Mouse (Mus musculus): ENCODE measurements at regions not wholly inside any gene's neighbourhood (a gene's known extent, or its start where the extent isn't known, plus 50 kb on each side); places are given as distances from the start of the nearest gene placed in this dataset.

GRCm38 (mm10) chr1:193544804-193545203, 174.7 kb upstream of the Camk1g start:
- no peak for DNase-seq (ENCODE audit: extremely low spot score in 1 of 2, low spot score in 2 of 2)
- intact Hi-C loops (cut with DNase I) = no loop called here

DNA sequence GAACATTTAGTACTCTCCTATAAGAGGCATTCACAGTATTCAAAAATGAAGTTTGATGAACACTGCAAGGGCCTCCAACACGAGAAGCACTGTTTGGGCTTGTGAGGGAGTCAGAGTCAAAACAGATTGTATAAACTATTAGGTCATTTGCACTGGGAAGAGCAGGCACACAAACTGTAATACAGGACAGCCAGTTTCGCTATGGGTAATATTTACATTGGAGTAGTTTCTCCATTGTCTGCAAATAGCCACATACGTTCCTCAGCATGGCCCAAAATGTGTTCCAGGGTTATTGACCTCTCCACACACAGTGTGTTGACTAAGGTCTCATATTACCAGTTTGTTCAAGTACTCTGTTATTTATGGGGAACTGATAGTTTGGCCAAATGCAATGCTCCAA, 173.7 kb upstream of the Camk1g start:
- no peak for DNase-seq (ENCODE audit: extremely low spot score in 1 of 2, low spot score in 2 of 2)
- intact Hi-C loops (cut with DNase I) = no loop called here

- no peak for DNase-seq (ENCODE audit: extremely low spot score in 1 of 2, low spot score in 2 of 2)
- intact Hi-C loops (cut with DNase I) = no loop called here
These were observed 173.2 kb upstream of the Camk1g start for GRCm38 (mm10) chr1:193543284-193543683.

GRCm38 (mm10) chr1:193541934-193542580, 172.0 kb upstream of the Camk1g start:
- DNase-seq (ENCODE audit: extremely low spot score in 1 of 2, low spot score in 2 of 2) = no peak

GRCm38 (mm10) chr1:193541281-193541680, 171.2 kb upstream of the Camk1g start:
- no peak for DNase-seq (ENCODE audit: extremely low spot score in 1 of 2, low spot score in 2 of 2)
- intact Hi-C loops (cut with DNase I) = no loop called here

More at GRCm38 (mm10) chr1:193541934-193542580, 172.0 kb upstream of the Camk1g start:
- intact Hi-C loops (cut with DNase I) = no loop called here

- no peak for DNase-seq (ENCODE audit: extremely low spot score in 1 of 2, low spot score in 2 of 2)
These were observed 170.4 kb upstream of the Camk1g start for GRCm38 (mm10) chr1:193540486-193540885.

DNA sequence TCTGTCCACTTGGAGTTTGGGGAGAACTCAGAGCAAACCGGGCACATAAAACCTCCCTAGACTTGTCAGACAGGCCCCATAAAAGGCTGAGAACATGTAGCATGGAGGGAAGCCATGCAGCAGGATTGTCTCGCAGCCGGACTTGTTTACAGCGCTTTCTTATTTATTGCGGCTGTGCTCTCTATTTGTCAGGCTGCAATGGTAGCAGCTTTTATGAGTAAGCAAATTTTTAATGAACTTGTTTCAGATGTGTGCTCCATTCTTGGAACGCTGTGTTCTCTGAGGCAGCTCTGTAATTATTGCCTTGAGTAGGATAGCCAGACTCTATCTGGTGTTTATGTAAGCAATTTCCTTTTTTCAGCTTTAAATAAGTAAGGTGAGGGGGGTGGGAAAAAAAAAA, 169.2 kb upstream of the Camk1g start:
- intact Hi-C loops (cut with DNase I) = no loop called here
- no peak for DNase-seq (ENCODE audit: extremely low spot score in 1 of 2, low spot score in 2 of 2)

More at GRCm38 (mm10) chr1:193540486-193540885, 170.4 kb upstream of the Camk1g start:
- intact Hi-C loops (cut with DNase I) = no loop called here

DNA sequence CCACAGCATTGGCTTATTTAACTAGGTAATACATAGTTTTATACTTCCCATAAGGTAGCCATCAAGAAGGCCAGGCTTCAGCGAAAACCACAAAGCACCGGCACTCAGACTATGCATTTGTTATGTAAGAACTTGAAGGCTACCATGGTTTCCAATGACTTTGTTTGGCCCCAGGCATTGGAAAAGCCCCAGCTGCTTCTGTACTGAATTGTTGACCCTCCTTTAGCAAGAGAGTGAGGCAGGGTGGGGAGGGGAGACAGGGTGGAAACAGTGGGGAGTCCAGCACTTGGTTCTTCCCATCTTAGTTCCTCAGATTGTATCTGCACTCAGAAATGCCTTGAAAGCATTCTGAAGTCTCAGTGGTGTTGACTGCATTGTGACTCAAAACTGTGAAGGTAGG, 168.3 kb upstream of the Camk1g start:
- no peak for DNase-seq (ENCODE audit: extremely low spot score in 1 of 2, low spot score in 2 of 2)

GRCm38 (mm10) chr1:193537616-193538015, 167.5 kb upstream of the Camk1g start:
- no peak for DNase-seq (ENCODE audit: extremely low spot score in 1 of 2, low spot score in 2 of 2)

More for the DNA sequence above, 168.3 kb upstream of the Camk1g start:
- intact Hi-C loops (cut with DNase I) = no loop called here

DNA sequence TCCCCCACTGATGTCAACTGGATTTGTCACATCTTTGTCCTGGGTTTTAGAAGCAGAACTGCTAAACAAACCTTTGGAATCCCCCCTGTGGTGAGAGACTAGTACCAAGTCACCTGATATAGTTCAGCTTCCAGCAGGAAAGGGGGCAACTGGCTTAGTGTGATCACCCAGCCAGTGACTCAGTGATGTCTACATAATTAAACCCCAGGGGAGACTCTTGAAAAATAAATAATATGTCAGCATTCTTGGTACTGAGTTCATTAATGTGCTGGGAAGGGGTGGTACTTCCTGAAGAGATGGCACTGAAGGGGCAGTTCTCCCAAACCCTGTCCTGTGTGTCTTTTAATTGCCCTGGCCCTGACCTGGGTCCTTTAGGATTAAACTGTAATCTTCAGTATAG, 166.5 kb upstream of the Camk1g start:
- intact Hi-C loops (cut with DNase I) = no loop called here
- no peak for DNase-seq (ENCODE audit: extremely low spot score in 1 of 2, low spot score in 2 of 2)

More at GRCm38 (mm10) chr1:193537616-193538015, 167.5 kb upstream of the Camk1g start:
- intact Hi-C loops (cut with DNase I) = no loop called here

DNA sequence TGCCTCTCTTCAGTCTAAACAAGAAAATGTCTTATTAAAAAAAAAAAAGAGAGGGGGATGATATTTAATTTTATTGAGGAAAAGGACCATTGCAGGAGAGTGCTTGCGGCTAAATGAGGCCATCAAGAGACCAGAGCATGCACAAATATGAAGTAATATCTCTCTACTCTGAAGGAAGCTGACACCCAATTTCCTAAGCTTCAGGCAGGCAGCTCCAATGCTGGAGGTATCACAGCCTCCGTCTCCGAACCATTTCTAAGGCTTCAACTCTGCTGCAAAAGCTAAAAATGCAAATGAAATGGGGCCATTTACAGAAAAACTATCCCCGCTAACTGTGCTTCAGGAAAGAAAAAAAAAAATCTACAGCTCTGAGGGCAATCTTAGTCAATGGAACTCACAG, 164.4 kb upstream of the Camk1g start:
- DNase-seq (ENCODE audit: extremely low spot score in 1 of 2, low spot score in 2 of 2) = no peak
- intact Hi-C loops (cut with DNase I) = no loop called here

DNA sequence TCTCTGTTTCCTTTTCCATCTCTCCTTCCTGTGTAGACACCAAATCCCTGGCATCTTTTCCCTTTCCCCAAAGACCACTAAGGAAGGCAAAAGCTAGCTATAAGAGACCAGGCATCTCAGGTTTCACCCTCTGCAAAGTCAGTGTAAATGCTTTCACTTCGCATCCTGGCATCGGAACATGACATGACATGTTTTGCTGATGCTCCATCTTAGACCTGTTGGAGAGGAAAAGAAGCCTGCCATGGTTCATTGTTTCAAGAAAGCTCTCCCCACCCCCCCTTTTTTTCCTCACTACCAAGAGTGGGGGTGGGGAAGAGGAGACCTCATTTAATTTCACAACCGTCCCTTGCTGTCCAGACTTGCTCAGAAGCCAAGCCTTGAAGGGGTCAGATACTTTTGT, 156.4 kb upstream of the Camk1g start:
- intact Hi-C loops (cut with DNase I) = no loop called here
- no peak for DNase-seq (ENCODE audit: extremely low spot score in 1 of 2, low spot score in 2 of 2)

DNA sequence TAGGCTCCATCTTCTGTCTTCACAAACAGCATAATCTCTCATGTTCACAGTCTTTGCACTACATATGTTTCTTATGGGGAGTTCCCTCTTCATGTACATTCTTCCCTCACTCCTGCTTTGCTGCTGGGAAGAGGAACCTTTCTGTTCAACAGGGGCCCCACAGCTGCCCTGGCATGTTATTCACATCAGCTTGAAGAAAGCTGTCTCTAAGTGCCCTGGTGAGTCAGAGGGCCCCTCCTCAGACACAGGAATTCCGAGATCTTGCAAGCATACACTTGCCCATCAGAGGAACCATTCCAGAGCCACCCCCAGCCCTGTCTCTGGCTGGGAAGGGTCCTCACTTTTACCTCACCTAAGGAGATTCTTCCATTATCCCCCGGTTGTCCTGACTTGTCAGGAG, 151.9 kb upstream of the Camk1g start:
- intact Hi-C loops (cut with DNase I) = no loop called here

DNA sequence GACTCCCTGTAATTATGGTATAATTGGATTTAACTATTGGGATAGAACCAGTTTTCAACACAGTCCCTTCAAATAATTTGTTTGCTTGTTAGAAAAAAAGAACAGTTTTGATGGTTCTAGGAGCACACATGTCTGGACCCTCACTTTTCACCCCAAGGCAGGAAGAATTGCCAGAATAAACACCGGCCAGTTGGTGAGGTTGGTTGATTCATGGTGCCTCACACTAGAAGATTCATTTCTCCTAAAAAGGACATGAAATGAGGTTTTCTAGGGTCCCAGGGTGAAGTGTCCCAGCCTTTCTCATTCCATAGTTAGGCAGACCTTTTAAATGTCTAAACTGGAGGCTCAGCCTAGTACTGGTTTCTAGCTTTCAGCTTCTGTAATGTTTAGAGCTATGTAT, 148.7 kb upstream of the Camk1g start:
- intact Hi-C loops (cut with DNase I) = no loop called here

More for the DNA sequence above, 151.9 kb upstream of the Camk1g start:
- DNase-seq (ENCODE audit: extremely low spot score in 1 of 2, low spot score in 2 of 2) = no peak

GRCm38 (mm10) chr1:193517968-193518367, 147.9 kb upstream of the Camk1g start:
- intact Hi-C loops (cut with DNase I) = no loop called here

More for the DNA sequence above, 148.7 kb upstream of the Camk1g start:
- DNase-seq (ENCODE audit: extremely low spot score in 1 of 2, low spot score in 2 of 2) = no peak

GRCm38 (mm10) chr1:193517293-193517692, 147.2 kb upstream of the Camk1g start:
- DNase-seq (ENCODE audit: extremely low spot score in 1 of 2, low spot score in 2 of 2) = no peak
- intact Hi-C loops (cut with DNase I) = no loop called here

More at GRCm38 (mm10) chr1:193517968-193518367, 147.9 kb upstream of the Camk1g start:
- DNase-seq (ENCODE audit: extremely low spot score in 1 of 2, low spot score in 2 of 2) = no peak

DNA sequence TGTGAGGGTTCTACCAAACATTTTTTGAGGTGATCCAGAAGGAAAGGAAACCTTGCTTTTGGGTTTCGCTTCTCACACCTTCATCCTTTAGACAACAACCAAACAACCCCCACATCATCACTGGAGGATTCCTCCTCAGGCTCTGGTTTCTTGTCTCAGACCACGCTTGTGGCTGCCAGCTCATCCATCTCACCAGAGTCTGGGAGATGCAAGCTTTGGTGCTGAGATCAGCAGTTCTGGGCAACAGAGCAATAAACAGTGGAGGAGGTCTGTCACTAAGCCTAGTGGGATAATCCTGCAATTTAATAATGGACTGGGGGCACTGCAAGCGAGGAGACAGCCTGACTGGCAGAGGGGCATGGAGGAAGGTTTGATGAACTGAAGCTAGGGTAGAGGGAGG, 146.3 kb upstream of the Camk1g start:
- intact Hi-C loops (cut with DNase I) = no loop called here
- no peak for DNase-seq (ENCODE audit: extremely low spot score in 1 of 2, low spot score in 2 of 2)

DNA sequence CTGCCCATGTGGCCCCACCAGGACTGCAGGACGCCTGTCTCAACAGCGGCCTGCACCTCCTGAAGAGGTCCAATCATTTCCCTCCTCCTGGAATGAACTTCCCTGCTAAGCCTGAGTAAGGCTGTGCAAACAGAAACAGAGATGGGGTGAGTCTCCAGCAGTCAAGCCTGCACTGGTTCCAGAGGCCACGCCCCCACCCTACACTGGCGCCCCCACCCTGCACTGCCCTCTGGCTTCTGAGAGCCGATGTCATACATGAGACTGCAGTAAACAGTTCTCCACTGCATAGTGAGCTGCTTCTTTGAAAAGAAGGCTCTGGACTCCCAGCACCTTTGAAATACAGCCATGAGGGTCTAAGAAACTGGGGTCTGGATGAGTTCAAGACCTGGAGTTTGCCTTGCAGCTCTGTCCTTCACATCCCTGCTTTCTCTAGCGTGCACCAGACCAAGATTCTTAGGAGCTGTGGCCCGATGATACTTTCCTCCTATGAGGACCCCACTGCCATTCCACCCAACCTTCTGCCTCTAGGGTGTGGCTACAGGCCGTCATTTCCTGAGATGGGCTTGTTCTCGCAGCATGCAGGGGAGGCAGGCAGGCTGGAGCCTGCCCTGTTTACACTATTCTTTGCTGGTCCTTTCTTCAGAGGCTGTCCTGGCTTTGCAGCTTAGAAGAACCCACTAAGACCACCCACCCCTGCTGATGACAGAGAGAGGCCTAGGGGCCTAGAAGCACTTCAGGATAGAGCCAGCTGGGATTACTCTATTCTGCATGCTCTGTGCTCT, 144.0 kb upstream of the Camk1g start:
- intact Hi-C loops (cut with DNase I) = no loop called here
- DNase-seq (ENCODE audit: extremely low spot score in 1 of 2, low spot score in 2 of 2) = peak in 1 of 2 experiments; percentile 32

GRCm38 (mm10) chr1:193510066-193510793, 140.1 kb upstream of the Camk1g start:
- DNase-seq (ENCODE audit: extremely low spot score in 1 of 2, low spot score in 2 of 2) = no peak
- intact Hi-C loops (cut with DNase I) = no loop called here

Measured in left cerebral cortex, postnatal 10 days (tissue).